Mouse (Mus musculus): ENCODE results near the gene Gm21973. TPM values are rescaled to one million over a fixed set of nuclear protein-coding genes. Genes with fewer than 3 reads are reported as not detected.

Gm21973 gene
- polyA plus RNA-seq, 1 experiment from 2014 or later, result not detected

- WGBS, result 81% methylated on average over 3 of the region's 3 CpGs
- DNase-seq (ENCODE audit: low spot score), result no peak
- Histone ChIP-seq H3K27ac (replicated peaks; ENCODE audit: low read depth, low read length) (no peak overlapping the region), H3K4me2 (ENCODE audit: low read depth, low read length) (no peak overlapping the region), H3K9me3 (ENCODE audit: control insufficient read depth, low read length) (no peaks in the 10 kb centered on the region), H3K9ac (ENCODE audit: low read depth, low read length) (no peak overlapping the region), H3K4me3 (ENCODE audit: low read depth, low read length) (no peak overlapping the region), H3K27me3 (replicated peaks; ENCODE audit: control insufficient read depth, insufficient read depth, low read length) (no peaks in the 10 kb centered on the region), H3K4me1 (ENCODE audit: control insufficient read depth, insufficient read depth, low read length) (no peaks in the 10 kb centered on the region), H3K36me3 (ENCODE audit: control insufficient read depth, insufficient read depth, low read length) (no peaks in the 10 kb centered on the region)
- no peak for ATAC-seq (ENCODE audit: low read depth)
Observed at GRCm38 (mm10) chr15:10375404-10375803, 50.2 kb downstream of the Gm21973 start.

- DNase-seq (ENCODE audit: low spot score), result no peak
- no peak overlapping the region for H3K4me2 ChIP-seq (ENCODE audit: low read depth, low read length)
- H3K4me1 ChIP-seq (ENCODE audit: control insufficient read depth, insufficient read depth, low read length), result no peaks in the 10 kb centered on the region
- H3K9ac ChIP-seq (ENCODE audit: low read depth, low read length), result no peak overlapping the region
- 77% methylated on average over 4 of the region's 4 CpGs for whole genome bisulfite sequencing
- H3K9me3 ChIP-seq (ENCODE audit: control insufficient read depth, low read length), result no peaks in the 10 kb centered on the region
- no peaks in the 10 kb centered on the region for H3K27me3 ChIP-seq (replicated peaks; ENCODE audit: control insufficient read depth, insufficient read depth, low read length)
- no peak overlapping the region for H3K4me3 ChIP-seq (ENCODE audit: low read depth, low read length)
- ATAC-seq (ENCODE audit: low read depth), result no peak
- no peaks in the 10 kb centered on the region for H3K36me3 ChIP-seq (ENCODE audit: control insufficient read depth, insufficient read depth, low read length)
- no peak overlapping the region for H3K27ac ChIP-seq (replicated peaks; ENCODE audit: low read depth, low read length)
Observed at GRCm38 (mm10) chr15:10378338-10378959, 53.3 kb downstream of the Gm21973 start.

DNA sequence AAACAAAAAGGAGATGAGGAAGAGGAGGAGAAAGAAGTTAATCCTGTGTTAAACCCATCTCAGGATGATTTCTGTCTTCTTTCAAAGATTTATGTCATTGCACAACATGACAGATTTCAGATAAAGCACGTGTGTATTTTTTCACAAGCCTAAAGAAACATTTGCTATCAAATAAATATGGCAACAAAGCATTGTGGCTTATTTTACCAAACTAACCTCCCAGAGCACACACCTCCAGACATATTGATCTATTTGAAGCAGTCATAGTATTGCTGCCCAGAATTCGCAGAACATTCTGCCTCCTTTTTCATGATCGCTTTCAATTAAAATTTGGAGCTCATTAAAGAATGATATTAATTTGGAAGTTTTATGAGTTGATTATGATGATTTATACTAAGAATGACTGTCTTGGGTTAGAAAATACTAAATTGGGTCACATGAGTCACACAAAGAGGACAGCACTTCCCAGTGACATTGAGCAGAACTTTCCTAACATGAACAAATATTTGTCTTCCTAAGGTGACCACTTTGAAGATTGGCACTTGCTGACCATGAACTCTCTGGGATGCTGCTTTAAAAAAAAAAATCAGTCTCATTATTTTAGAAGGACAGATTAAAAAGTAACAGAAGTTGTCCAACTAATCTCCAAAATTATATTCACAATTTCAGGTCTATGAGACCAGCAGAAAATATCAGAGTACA is 54.7 kb downstream of the Gm21973 start:
- ATAC-seq (ENCODE audit: low read depth), result no peak
- H3K4me3 ChIP-seq (ENCODE audit: low read depth, low read length), result no peak overlapping the region
- no peaks in the 10 kb centered on the region for H3K36me3 ChIP-seq (ENCODE audit: control insufficient read depth, insufficient read depth, low read length)
- WGBS, result 89% methylated on average over 3 of the region's 3 CpGs
- no peaks in the 10 kb centered on the region for H3K27me3 ChIP-seq (replicated peaks; ENCODE audit: control insufficient read depth, insufficient read depth, low read length)
- H3K9me3 ChIP-seq (ENCODE audit: control insufficient read depth, low read length), result no peaks in the 10 kb centered on the region
- no peaks in the 10 kb centered on the region for H3K4me1 ChIP-seq (ENCODE audit: control insufficient read depth, insufficient read depth, low read length)
- DNase-seq (ENCODE audit: low spot score), result no peak
- H3K27ac ChIP-seq (replicated peaks; ENCODE audit: low read depth, low read length), result no peak overlapping the region
- no peak overlapping the region for H3K4me2 ChIP-seq (ENCODE audit: low read depth, low read length)
- H3K9ac ChIP-seq (ENCODE audit: low read depth, low read length), result no peak overlapping the region

GRCm38 (mm10) chr15:10387263-10387662 is 62.1 kb downstream of the Gm21973 start:
- Histone ChIP-seq H3K4me3 (ENCODE audit: low read depth, low read length) (no peak overlapping the region), H3K4me2 (ENCODE audit: low read depth, low read length) (no peak overlapping the region), H3K27ac (replicated peaks; ENCODE audit: low read depth, low read length) (no peak overlapping the region), H3K9ac (ENCODE audit: low read depth, low read length) (no peak overlapping the region), H3K9me3 (ENCODE audit: control insufficient read depth, low read length) (no peaks in the 10 kb centered on the region), H3K27me3 (replicated peaks; ENCODE audit: control insufficient read depth, insufficient read depth, low read length) (no peaks in the 10 kb centered on the region), H3K4me1 (ENCODE audit: control insufficient read depth, insufficient read depth, low read length) (no peaks in the 10 kb centered on the region), H3K36me3 (ENCODE audit: control insufficient read depth, insufficient read depth, low read length) (no peaks in the 10 kb centered on the region)
- no peak for DNase-seq (ENCODE audit: low spot score)
- 73% methylated on average over 2 of the region's 2 CpGs for WGBS
- ATAC-seq (ENCODE audit: low read depth), result no peak

- no peak overlapping the region for H3K4me3 ChIP-seq (ENCODE audit: low read depth, low read length)
- no peaks in the 10 kb centered on the region for H3K4me1 ChIP-seq (ENCODE audit: control insufficient read depth, insufficient read depth, low read length)
- no peaks in the 10 kb centered on the region for H3K9me3 ChIP-seq (ENCODE audit: control insufficient read depth, low read length)
- H3K36me3 ChIP-seq (ENCODE audit: control insufficient read depth, insufficient read depth, low read length), result no peaks in the 10 kb centered on the region
- H3K27ac ChIP-seq (replicated peaks; ENCODE audit: low read depth, low read length), result no peak overlapping the region
- no peak; the same call in 1 of the 2 replicates for ATAC-seq (ENCODE audit: low read depth)
- no peak overlapping the region for H3K9ac ChIP-seq (ENCODE audit: low read depth, low read length)
- no peaks in the 10 kb centered on the region for H3K27me3 ChIP-seq (replicated peaks; ENCODE audit: control insufficient read depth, insufficient read depth, low read length)
- DNase-seq (ENCODE audit: low spot score), result no peak
- 60% methylated on average over 2 of the region's 2 CpGs for WGBS
- no peak overlapping the region for H3K4me2 ChIP-seq (ENCODE audit: low read depth, low read length)
Observed at GRCm38 (mm10) chr15:10399795-10400194, 74.6 kb downstream of the Gm21973 start.

DNA sequence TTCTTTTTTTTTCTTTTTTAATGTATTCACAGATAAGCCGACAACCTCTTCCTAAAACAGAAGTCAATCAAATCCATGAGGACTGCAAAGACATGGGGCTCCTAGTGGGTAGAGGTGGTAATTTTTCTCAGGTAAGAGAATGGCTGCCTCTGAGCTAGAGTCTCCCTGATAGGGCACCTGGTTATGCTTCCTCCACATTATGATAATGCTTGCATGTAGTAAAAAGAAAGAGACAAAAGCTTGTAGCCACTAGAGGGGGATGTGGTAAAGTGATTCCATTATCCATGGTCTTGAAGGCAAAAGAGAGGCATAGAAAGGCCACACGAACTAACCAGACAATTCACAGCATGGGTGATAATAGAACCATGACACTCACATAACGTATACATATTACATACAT is 75.2 kb downstream of the Gm21973 start:
- DNase-seq (ENCODE audit: low spot score), result peak; percentile 58
- Histone ChIP-seq H3K27me3 (replicated peaks; ENCODE audit: control insufficient read depth, insufficient read depth, low read length) (no peaks in the 10 kb centered on the region), H3K9ac (ENCODE audit: low read depth, low read length) (no peak overlapping the region), H3K4me3 (ENCODE audit: low read depth, low read length) (no peak overlapping the region), H3K4me1 (ENCODE audit: control insufficient read depth, insufficient read depth, low read length) (no peaks in the 10 kb centered on the region), H3K36me3 (ENCODE audit: control insufficient read depth, insufficient read depth, low read length) (no peaks in the 10 kb centered on the region), H3K4me2 (ENCODE audit: low read depth, low read length) (no peak overlapping the region), H3K9me3 (ENCODE audit: control insufficient read depth, low read length) (no peaks in the 10 kb centered on the region), H3K27ac (replicated peaks; ENCODE audit: low read depth, low read length) (no peak overlapping the region)
- peak; percentile 44; the same call in 1 of the 2 replicates for ATAC-seq (ENCODE audit: low read depth)
- 48% methylated on average over 3 of the region's 3 CpGs for WGBS

GRCm38 (mm10) chr15:10409842-10410241 is 84.7 kb downstream of the Gm21973 start:
- no peaks in the 10 kb centered on the region for H3K36me3 ChIP-seq (ENCODE audit: control insufficient read depth, insufficient read depth, low read length)
- no peak for ATAC-seq (ENCODE audit: low read depth)
- no peak overlapping the region for H3K9ac ChIP-seq (ENCODE audit: low read depth, low read length)
- H3K4me1 ChIP-seq (ENCODE audit: control insufficient read depth, insufficient read depth, low read length), result no peaks in the 10 kb centered on the region
- no peak for DNase-seq (ENCODE audit: low spot score)
- H3K4me3 ChIP-seq (ENCODE audit: low read depth, low read length), result no peak overlapping the region
- H3K27me3 ChIP-seq (replicated peaks; ENCODE audit: control insufficient read depth, insufficient read depth, low read length), result no peaks in the 10 kb centered on the region
- H3K4me2 ChIP-seq (ENCODE audit: low read depth, low read length), result no peak overlapping the region
- no peaks in the 10 kb centered on the region for H3K9me3 ChIP-seq (ENCODE audit: control insufficient read depth, low read length)
- H3K27ac ChIP-seq (replicated peaks; ENCODE audit: low read depth, low read length), result no peak overlapping the region
- WGBS, result 84% methylated on average over 3 of the region's 3 CpGs

DNA sequence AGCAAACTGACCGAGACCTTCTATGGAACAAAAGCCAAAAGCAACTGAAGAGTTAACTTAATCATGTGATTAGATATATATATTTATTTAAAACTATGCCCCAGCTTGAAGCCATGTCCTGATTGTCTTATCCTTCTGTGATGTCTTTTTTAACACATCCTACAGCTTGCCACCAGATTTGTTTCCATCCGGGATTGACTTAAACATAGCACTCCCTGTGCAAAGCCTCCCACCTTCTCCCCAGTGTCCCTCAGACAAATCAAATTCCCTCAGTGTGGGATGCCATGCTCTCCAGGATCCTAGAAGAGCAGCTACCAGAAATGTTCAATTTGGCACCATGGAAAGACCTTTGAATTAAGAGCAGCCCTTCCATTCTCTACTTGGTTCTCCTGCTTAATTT is 85.7 kb downstream of the Gm21973 start:
- Histone ChIP-seq H3K36me3 (ENCODE audit: control insufficient read depth, insufficient read depth, low read length) (no peaks in the 10 kb centered on the region), H3K27me3 (replicated peaks; ENCODE audit: control insufficient read depth, insufficient read depth, low read length) (no peaks in the 10 kb centered on the region), H3K4me2 (ENCODE audit: low read depth, low read length) (no peak overlapping the region), H3K9ac (ENCODE audit: low read depth, low read length) (no peak overlapping the region), H3K4me3 (ENCODE audit: low read depth, low read length) (no peak overlapping the region), H3K9me3 (ENCODE audit: control insufficient read depth, low read length) (no peaks in the 10 kb centered on the region), H3K4me1 (ENCODE audit: control insufficient read depth, insufficient read depth, low read length) (no peaks in the 10 kb centered on the region), H3K27ac (replicated peaks; ENCODE audit: low read depth, low read length) (no peak overlapping the region)
- DNase-seq (ENCODE audit: low spot score) (no peak), ATAC-seq (ENCODE audit: low read depth) (no peak)
- WGBS, result 85% methylated on average over 2 of the region's 2 CpGs

DNA sequence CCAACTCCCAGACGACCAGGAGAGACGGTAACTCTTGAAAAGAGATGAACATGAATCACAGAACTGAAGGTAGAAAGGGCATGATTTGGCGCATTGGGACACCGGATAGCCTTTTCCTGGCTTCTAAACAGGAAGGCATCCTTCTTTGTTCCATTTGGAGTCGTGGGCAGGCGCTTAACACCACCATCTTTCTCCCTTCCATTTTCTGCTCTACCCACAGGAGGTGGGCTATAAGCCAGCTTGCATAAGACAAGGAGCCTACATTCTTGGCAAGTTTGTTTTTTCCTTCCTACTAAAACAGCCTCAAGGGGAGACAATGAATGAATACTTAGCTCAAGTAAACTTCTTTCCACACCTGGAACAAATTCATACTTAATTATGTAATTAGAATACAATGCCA is 88.5 kb downstream of the Gm21973 start:
- Histone ChIP-seq H3K4me1 (ENCODE audit: control insufficient read depth, insufficient read depth, low read length) (no peaks in the 10 kb centered on the region), H3K4me3 (ENCODE audit: low read depth, low read length) (no peak overlapping the region), H3K9ac (ENCODE audit: low read depth, low read length) (no peak overlapping the region), H3K4me2 (ENCODE audit: low read depth, low read length) (no peak overlapping the region), H3K27me3 (replicated peaks; ENCODE audit: control insufficient read depth, insufficient read depth, low read length) (no peaks in the 10 kb centered on the region), H3K9me3 (ENCODE audit: control insufficient read depth, low read length) (no peaks in the 10 kb centered on the region), H3K27ac (replicated peaks; ENCODE audit: low read depth, low read length) (no peak overlapping the region), H3K36me3 (ENCODE audit: control insufficient read depth, insufficient read depth, low read length) (no peaks in the 10 kb centered on the region)
- no peak for ATAC-seq (ENCODE audit: low read depth)
- DNase-seq (ENCODE audit: low spot score), result no peak
- 84% methylated on average over 6 of the region's 6 CpGs for WGBS

Measured in embryonic facial prominence, embryonic 14.5 days (tissue).